Mouse (Mus musculus) gastrocnemius, postnatal 14 days (tissue): ENCODE measurements around the gene Olfr608. TPM values are rescaled to one million over a fixed set of nuclear protein-coding genes. Genes with fewer than 3 reads are reported as not detected.
"Not testable (repeated sequence)": the region's sequence is repeated elsewhere in the genome, so short reads cannot be mapped to it uniquely, and the experiment has no call there.

Experiments
- DNase-seq: peaks from one replicate; pipeline ENCODE4 v3.0.0; 2021; ENCODE audit warnings: mixed read lengths
- intact Hi-C: fragments of 180-260 bp; cut with DNase I; formaldehyde crosslinking; loops from one replicate; pipeline ENCODE4 v1.15.1; 2025; ENCODE audit warnings: low total_unique reads
- long read RNA-seq, 2 experiments: library from polyadenylated mRNA; stranded (forward); transcript quantifications; one replicate each; pipeline ENCODE4 v2.0.0; 2021
- total RNA-seq, 2 experiments: library from RNA; stranded (reverse); gene quantifications; 2 replicates each; pipeline ENCODE4 v1.2.3; 2021

The Olfr608 gene
- not detected for total RNA-seq
- long read RNA-seq, experiment 1: 0 reads
- long read RNA-seq, experiment 2: 0 reads

- intact Hi-C loops: no loop called here
- DNase-seq: no peak
These were observed at the start of gene Olfr608 for GRCm38 (mm10) chr7:103469577-103469976. Gene Olfr608, plus strand, starts transcription at chr7:103469877.

GRCm38 (mm10) chr7:103445339-103445738 lies 24.3 kb upstream of the Olfr608 start, which contains the start of gene Olfr605:
Gene Olfr605, minus strand, starts transcription at chr7:103445439.
- intact Hi-C loops: no loop called here
- no peak for DNase-seq

- intact Hi-C loops: no loop called here
- DNase-seq: no peak
These were observed 20.9 kb upstream of the Olfr608 start, which contains the start of gene Olfr606 for GRCm38 (mm10) chr7:103448746-103449145. Gene Olfr606, plus strand, starts transcription at chr7:103449046.

- DNase-seq: no peak
- intact Hi-C loops: no loop called here
These were observed 9.1 kb upstream of the Olfr608 start for GRCm38 (mm10) chr7:103460590-103460989.

- DNase-seq, intact Hi-C loops: not testable (repeated sequence)
These were observed 7.4 kb downstream of the Olfr608 start for GRCm38 (mm10) chr7:103477106-103477505.

- DNase-seq: no peak
- intact Hi-C loops: no loop called here
These were observed 28.3 kb downstream of the Olfr608 start, which contains the start of gene Olfr609 for GRCm38 (mm10) chr7:103497962-103498361. Gene Olfr609, minus strand, starts transcription at chr7:103498062.

GRCm38 (mm10) chr7:103512022-103512421 lies 42.3 kb downstream of the Olfr608 start, which contains the start of gene Olfr610:
Gene Olfr610, minus strand, starts transcription at chr7:103512122.
- intact Hi-C loops: no loop called here
- no peak for DNase-seq

GRCm38 (mm10) chr7:103520746-103521145 lies 51.1 kb downstream of the Olfr608 start, which contains the start of gene Olfr611:
Gene Olfr611, minus strand, starts transcription at chr7:103520846.
- intact Hi-C loops, DNase-seq: not testable (repeated sequence)

Other genes starting within 250 kb of the Olfr608 start
- not detected for gene Usp17ld, start 217.4 kb upstream of the Olfr608 start, total RNA-seq
- gene Olfr596, start 164.2 kb upstream of the Olfr608 start, total RNA-seq: not detected
- gene Olfr597, start 153.6 kb upstream of the Olfr608 start, total RNA-seq: not detected
- gene Olfr598, start 146.3 kb upstream of the Olfr608 start, total RNA-seq: not detected
- gene Olfr599, start 134.0 kb upstream of the Olfr608 start, total RNA-seq: not detected
- not detected for gene Olfr600, start 120.2 kb upstream of the Olfr608 start, total RNA-seq
- not detected for gene Olfr601, start 107.2 kb upstream of the Olfr608 start, total RNA-seq
- gene Olfr603, start 83.7 kb upstream of the Olfr608 start, total RNA-seq: not detected
- gene Usp17lc, start 54.8 kb upstream of the Olfr608 start, total RNA-seq: not detected
- gene Olfr605, start 24.4 kb upstream of the Olfr608 start, total RNA-seq: not detected
- not detected for gene Olfr606, start 20.8 kb upstream of the Olfr608 start, total RNA-seq
- gene Olfr607, start 5.7 kb upstream of the Olfr608 start, total RNA-seq: not detected
- not detected for gene Olfr609, start 28.2 kb downstream of the Olfr608 start, total RNA-seq
- not detected for gene Olfr610, start 42.2 kb downstream of the Olfr608 start, total RNA-seq
- gene Olfr611, start 51.0 kb downstream of the Olfr608 start, total RNA-seq: not detected
- not detected for gene Olfr612, start 72.8 kb downstream of the Olfr608 start, total RNA-seq
- gene Olfr613, start 78.2 kb downstream of the Olfr608 start, total RNA-seq: not detected
- not detected for gene Olfr615, start 86.2 kb downstream of the Olfr608 start, total RNA-seq
- gene Olfr616, start 99.3 kb downstream of the Olfr608 start, total RNA-seq: not detected
- gene Olfr617, start 103.2 kb downstream of the Olfr608 start, total RNA-seq: not detected
- gene Olfr618, start 120.2 kb downstream of the Olfr608 start, total RNA-seq: not detected
- gene Olfr619, start 130.7 kb downstream of the Olfr608 start, total RNA-seq: not detected
- gene Olfr620, start 142.7 kb downstream of the Olfr608 start, total RNA-seq: not detected
- gene Olfr622, start 172.8 kb downstream of the Olfr608 start, total RNA-seq: not detected
- gene Olfr623, start 193.8 kb downstream of the Olfr608 start, total RNA-seq: not detected
- not detected for gene Olfr624, start 201.3 kb downstream of the Olfr608 start, total RNA-seq
- gene Olfr625-ps1, start 212.8 kb downstream of the Olfr608 start, total RNA-seq: not detected
- not detected for gene Olfr243, start 244.8 kb downstream of the Olfr608 start, total RNA-seq